Mouse (Mus musculus) E14TG2a.4 (cell line): Measurements from ENCODE around the gene Ralgapa1.

Experiments
- H3K27me3 ChIP-seq: 2 replicates; pipeline ENCODE4 v1.6.1; 2014; ENCODE audit warnings: low read length, control low read depth; ENCODE audit not compliant: insufficient read depth
- H3K36me3 ChIP-seq: 2 replicates; pipeline ENCODE4 v1.6.1; 2014; ENCODE audit warnings: low read length, control low read depth; ENCODE audit not compliant: insufficient read depth
- H3K4me1 ChIP-seq: replicated peaks from 2 replicates; pipeline ENCODE4 v1.6.1; 2014; ENCODE audit warnings: low read depth, low read length, control low read depth
- H3K4me3 ChIP-seq: replicated peaks from 2 replicates; pipeline ENCODE4 v1.5.1; 2014; ENCODE audit warnings: mild to moderate bottlenecking, low read length
- H3K9me3 ChIP-seq: 2 replicates; pipeline ENCODE4 v1.6.1; 2014; ENCODE audit warnings: low read length, control low read depth
- CTCF ChIP-seq: conservative IDR thresholded peaks from 2 replicates; pipeline ENCODE4 v1.5.1; 2014; ENCODE audit warnings: low read length
- NANOG ChIP-seq: IDR thresholded peaks from 2 replicates; pipeline ENCODE4 v1.6.1; 2014; ENCODE audit warnings: borderline replicate concordance, low read length, mixed read lengths
- POU5F1 ChIP-seq: IDR thresholded peaks from 2 replicates; pipeline ENCODE4 v1.6.1; 2014; ENCODE audit warnings: low read length, borderline replicate concordance

The Ralgapa1 gene

GRCm38 (mm10) chr12:55837495-55837894, 16.5 kb upstream of the Ralgapa1 start:
- Histone ChIP-seq H3K36me3 (peaks cover 13% of the 10 kb centered on the region), H3K27me3 (no peaks in the 10 kb centered on the region)
- no peak for TF ChIP-seq NANOG
- no peak for TF ChIP-seq POU5F1
- TF ChIP-seq CTCF = no peak

GRCm38 (mm10) chr12:55836199-55836951, 15.4 kb upstream of the Ralgapa1 start, which contains the start of gene Brms1l:
TSS of gene Brms1l (plus strand) at chr12:55836324.
- peaks cover 11% of the 10 kb centered on the region for H3K4me1 ChIP-seq
- TF ChIP-seq CTCF = no peak
- TF ChIP-seq NANOG = peak; percentile 27; the same call in 1 of the 2 replicates
- H3K4me3 ChIP-seq = peak within 1 kb of the TSS; percentile 94
- H3K9me3 ChIP-seq = no peaks in the 10 kb centered on the region
- H3K27me3 ChIP-seq = no peaks in the 10 kb centered on the region
- H3K36me3 ChIP-seq = peaks cover 1% of the 10 kb centered on the region

More at GRCm38 (mm10) chr12:55837495-55837894, 16.5 kb upstream of the Ralgapa1 start:
- peaks cover 10% of the 10 kb centered on the region for H3K4me1 ChIP-seq
- H3K4me3 ChIP-seq = peak overlapping the region; percentile 94; the same call in 1 of the 2 replicates
- no peaks in the 10 kb centered on the region for H3K9me3 ChIP-seq

- no peak for TF ChIP-seq POU5F1
- TF ChIP-seq NANOG = no peak
- no peak for TF ChIP-seq CTCF
- H3K4me3 ChIP-seq = peak overlapping the region; percentile 94
- H3K36me3 ChIP-seq = no peaks in the 10 kb centered on the region
- H3K4me1 ChIP-seq = peaks cover 12% of the 10 kb centered on the region
- H3K9me3 ChIP-seq = no peaks in the 10 kb centered on the region
- no peaks in the 10 kb centered on the region for H3K27me3 ChIP-seq
These were observed 14.9 kb upstream of the Ralgapa1 start for GRCm38 (mm10) chr12:55835857-55836198.

GRCm38 (mm10) chr12:55834891-55835290, 13.9 kb upstream of the Ralgapa1 start:
- Histone ChIP-seq H3K4me3 (no peak overlapping the region), H3K9me3 (no peaks in the 10 kb centered on the region), H3K4me1 (peaks cover 12% of the 10 kb centered on the region), H3K27me3 (no peaks in the 10 kb centered on the region), H3K36me3 (no peaks in the 10 kb centered on the region)
- TF ChIP-seq CTCF (no peak), POU5F1 (no peak), NANOG (no peak)

GRCm38 (mm10) chr12:55833906-55834625, 13.1 kb upstream of the Ralgapa1 start:
- Histone ChIP-seq H3K4me3 (no peak overlapping the region), H3K9me3 (no peaks in the 10 kb centered on the region), H3K4me1 (peaks cover 12% of the 10 kb centered on the region), H3K36me3 (no peaks in the 10 kb centered on the region), H3K27me3 (no peaks in the 10 kb centered on the region)
- peak; percentile 26 for TF ChIP-seq CTCF
- TF ChIP-seq NANOG = no peak

- TF ChIP-seq CTCF (no peak), NANOG (no peak), POU5F1 (no peak)
- H3K36me3 ChIP-seq = no peaks in the 10 kb centered on the region
- no peaks in the 10 kb centered on the region for H3K27me3 ChIP-seq
- H3K4me3 ChIP-seq = no peak overlapping the region
- peaks cover 12% of the 10 kb centered on the region for H3K4me1 ChIP-seq
- H3K9me3 ChIP-seq = no peaks in the 10 kb centered on the region
These were observed 12.0 kb upstream of the Ralgapa1 start for GRCm38 (mm10) chr12:55832961-55833360.

- H3K36me3 ChIP-seq = no peaks in the 10 kb centered on the region
- TF ChIP-seq POU5F1 (no peak), NANOG (no peak), CTCF (peak; percentile 72)
- H3K27me3 ChIP-seq = no peaks in the 10 kb centered on the region
- H3K4me1 ChIP-seq = peaks cover 4% of the 10 kb centered on the region; the same call in 1 of the 2 replicates
- H3K4me3 ChIP-seq = no peak overlapping the region
- H3K9me3 ChIP-seq = no peaks in the 10 kb centered on the region
These were observed 10.1 kb upstream of the Ralgapa1 start for GRCm38 (mm10) chr12:55831101-55831500.

- Histone ChIP-seq H3K36me3 (no peaks in the 10 kb centered on the region), H3K9me3 (no peaks in the 10 kb centered on the region), H3K4me1 (no peaks in the 10 kb centered on the region), H3K27me3 (no peaks in the 10 kb centered on the region), H3K4me3 (no peak overlapping the region)
- no peak for TF ChIP-seq NANOG
- peak; percentile 71 for TF ChIP-seq CTCF
These were observed 4.6 kb upstream of the Ralgapa1 start for GRCm38 (mm10) chr12:55825537-55825936.
